In the genomic region with DNA sequence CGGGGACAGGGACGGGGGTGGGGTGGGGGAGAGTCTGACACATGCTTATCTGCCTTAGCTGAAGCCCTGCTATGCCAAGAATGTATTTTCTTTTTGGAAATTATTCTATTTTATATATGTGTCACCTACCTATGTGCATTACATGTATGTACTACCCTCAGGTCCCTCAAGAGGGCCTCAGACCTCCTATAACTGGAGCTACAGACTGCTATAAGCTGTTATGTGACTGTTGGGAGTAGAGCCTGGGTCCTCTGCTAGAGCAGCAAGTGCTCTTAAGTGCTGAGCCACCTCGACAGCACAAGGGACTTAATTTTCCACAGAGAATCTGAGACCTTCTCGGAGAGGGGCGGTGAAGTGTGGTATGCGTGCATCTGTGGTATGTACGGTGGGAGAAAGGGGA, we compare ENCODE assay signal across 31 mouse cellular contexts. TPM values are rescaled to one million over a fixed set of nuclear protein-coding genes. Genes with fewer than 3 reads are reported as not detected.
"Had no signal": no experiment of that assay in that cellular context is flagged by ENCODE, and none has a peak within 500 bp of the region (broad histone marks: within the 10 kb centered on the region; RNA-seq: fewer than 3 reads in every experiment).

No protein-coding gene starts in this region.

- H3K4me1 ChIP-seq: limb, embryonic 10.5 days; limb, embryonic 13.5 days; liver, embryonic 12.5 days; liver, embryonic 15.5 days; midbrain, embryonic 13.5 days had no signal

- H3K4me3 ChIP-seq: layer of hippocampus, adult 2 months; limb, embryonic 10.5 days; limb, embryonic 13.5 days; liver, embryonic 12.5 days; liver, embryonic 15.5 days; megakaryocyte, embryonic 14.5 days; midbrain, embryonic 10.5 days; midbrain, embryonic 13.5 days; myocyte had no signal

- H3K27me3 ChIP-seq: limb, embryonic 13.5 days; liver, embryonic 12.5 days; liver, embryonic 15.5 days; megakaryocyte, embryonic 14.5 days; midbrain, embryonic 13.5 days had no signal

- H3K9me3 ChIP-seq: limb, embryonic 10.5 days; limb, embryonic 13.5 days; liver, embryonic 12.5 days; liver, embryonic 15.5 days; megakaryocyte, embryonic 14.5 days; midbrain, embryonic 10.5 days; midbrain, embryonic 13.5 days had no signal

- H3K4me2 ChIP-seq: limb, embryonic 13.5 days; liver, embryonic 12.5 days; liver, embryonic 15.5 days; midbrain, embryonic 13.5 days had no signal

- H3K27ac ChIP-seq: layer of hippocampus, adult 2 months; limb, embryonic 10.5 days; limb, embryonic 13.5 days; liver, embryonic 12.5 days; liver, embryonic 15.5 days; midbrain, embryonic 10.5 days; midbrain, embryonic 13.5 days had no signal

- H3K9ac ChIP-seq: limb, embryonic 13.5 days; liver, embryonic 12.5 days; liver, embryonic 15.5 days; midbrain, embryonic 13.5 days had no signal

- ATAC-seq: liver, embryonic 12.5 days; midbrain, embryonic 13.5 days; midbrain, embryonic 16.5 days had no signal

- DNase-seq: kidney, adult 18-20 months; kidney, adult 9 months; kidney, postnatal 14 days; layer of hippocampus, adult 9-11 months; liver; lung, adult 18-20 months; lung, postnatal 14 days; thymus, adult 18-20 months; thymus, postnatal 36 days had no signal

RNA-seq across cellular contexts. Expression of gene Saa2, which starts 16.9 kb away (rescaled TPM):
- total RNA-seq: layer of hippocampus, adult 2 months; layer of hippocampus, postnatal 25 days; left cerebral cortex, adult 18-20 months; left cerebral cortex, postnatal 25 days; monocyte, adult 5-6 weeks had no signal
- polyA plus RNA-seq: kidney, embryonic 16.5 days; liver, embryonic 12.5 days; liver, embryonic 15.5 days; midbrain, embryonic 13.5 days; midbrain, embryonic 16.5 days; myocyte; neural tube, embryonic 14.5 days; small intestine, adult 2 months; spleen, adult 2 months; stomach, embryonic 16.5 days; testis, adult 2 months; urinary bladder, adult 2 months had no signal

RNA-seq across cellular contexts. Expression of gene Saa1, which starts 25.7 kb away (rescaled TPM):
- total RNA-seq: layer of hippocampus, adult 2 months; layer of hippocampus, postnatal 25 days; left cerebral cortex, adult 18-20 months; left cerebral cortex, postnatal 25 days; monocyte, adult 5-6 weeks had no signal
- polyA plus RNA-seq: liver, embryonic 15.5 days; midbrain, embryonic 13.5 days; myocyte; neural tube, embryonic 14.5 days; small intestine, adult 2 months; spleen, adult 2 months; urinary bladder, adult 2 months had no signal

RNA-seq across cellular contexts. Expression of gene Saa4, which starts 36.0 kb away (rescaled TPM):
- total RNA-seq: layer of hippocampus, adult 2 months; layer of hippocampus, postnatal 25 days; left cerebral cortex, adult 18-20 months; left cerebral cortex, postnatal 25 days; monocyte, adult 5-6 weeks had no signal
- polyA plus RNA-seq: kidney, embryonic 16.5 days; limb, embryonic 10.5 days; limb, embryonic 13.5 days; midbrain, embryonic 10.5 days; midbrain, embryonic 13.5 days; midbrain, embryonic 16.5 days; myocyte; neural tube, embryonic 11.5 days; neural tube, embryonic 14.5 days; small intestine, adult 2 months; spleen, adult 2 months; urinary bladder, adult 2 months had no signal
